Mouse (Mus musculus): ENCODE measurements at regions not wholly inside any gene's neighbourhood (a gene's known extent, or its start where the extent isn't known, plus 50 kb on each side); places are given as distances from the start of the nearest gene placed in this dataset.
"Not testable (repeated sequence)": the region's sequence is repeated elsewhere in the genome, so short reads cannot be mapped to it uniquely, and the experiment has no call there.

- TF ChIP-seq CTCF (IDR thresholded peaks at IDR 0.05; ENCODE audit: borderline replicate concordance, insufficient read depth, low read depth, low read length) (no peak), POLR2A (IDR thresholded peaks at IDR 0.05; ENCODE audit: borderline replicate concordance, insufficient read depth, low read length) (no peak)
- Histone ChIP-seq H3K27ac (ENCODE audit: insufficient read depth, low read length) (no peak overlapping the region), H3K4me3 (replicated peaks; ENCODE audit: insufficient read depth, low read depth, low read length) (no peak overlapping the region), H3K4me1 (ENCODE audit: control insufficient read depth, insufficient read depth, low read length) (no peaks in the 10 kb centered on the region), H3K27me3 (ENCODE audit: control insufficient read depth, insufficient read depth, low read length) (no peaks in the 10 kb centered on the region)
- DNase-seq = no peak
- 52% methylated on average over 3 of the region's 3 CpGs for WGBS
Observed at GRCm38 (mm10) chr15:25225431-25225830, 188.1 kb downstream of the Basp1 start.

- no peak overlapping the region for H3K27ac ChIP-seq (ENCODE audit: insufficient read depth, low read length)
- no peak overlapping the region for H3K4me3 ChIP-seq (replicated peaks; ENCODE audit: insufficient read depth, low read depth, low read length)
- no peaks in the 10 kb centered on the region for H3K4me1 ChIP-seq (ENCODE audit: control insufficient read depth, insufficient read depth, low read length)
- WGBS = 91% methylated on average over 4 of the region's 4 CpGs
- H3K27me3 ChIP-seq (ENCODE audit: control insufficient read depth, insufficient read depth, low read length) = no peaks in the 10 kb centered on the region
- TF ChIP-seq CTCF (IDR thresholded peaks at IDR 0.05; ENCODE audit: borderline replicate concordance, insufficient read depth, low read depth, low read length) = no peak
- no peak for TF ChIP-seq POLR2A (IDR thresholded peaks at IDR 0.05; ENCODE audit: borderline replicate concordance, insufficient read depth, low read length)
- no peak for DNase-seq
Observed at GRCm38 (mm10) chr15:25221749-25222148, 191.8 kb downstream of the Basp1 start.

- TF ChIP-seq CTCF (IDR thresholded peaks at IDR 0.05; ENCODE audit: borderline replicate concordance, insufficient read depth, low read depth, low read length) (no peak), POLR2A (IDR thresholded peaks at IDR 0.05; ENCODE audit: borderline replicate concordance, insufficient read depth, low read length) (no peak)
- no peaks in the 10 kb centered on the region for H3K27me3 ChIP-seq (ENCODE audit: control insufficient read depth, insufficient read depth, low read length)
- 95% methylated on average over 1 of the region's 1 CpGs for WGBS
Observed at GRCm38 (mm10) chr15:25216375-25216774, 197.2 kb downstream of the Basp1 start.

GRCm38 (mm10) chr15:25202097-25202496 is 211.5 kb downstream of the Basp1 start:
- Histone ChIP-seq H3K27ac (ENCODE audit: insufficient read depth, low read length) (no peak overlapping the region), H3K4me3 (replicated peaks; ENCODE audit: insufficient read depth, low read depth, low read length) (no peak overlapping the region), H3K4me1 (ENCODE audit: control insufficient read depth, insufficient read depth, low read length) (no peaks in the 10 kb centered on the region), H3K27me3 (ENCODE audit: control insufficient read depth, insufficient read depth, low read length) (no peaks in the 10 kb centered on the region; the same call in 1 of the 2 replicates)
- no peak for DNase-seq
- no peak for TF ChIP-seq CTCF (IDR thresholded peaks at IDR 0.05; ENCODE audit: borderline replicate concordance, insufficient read depth, low read depth, low read length)
- no peak for TF ChIP-seq POLR2A (IDR thresholded peaks at IDR 0.05; ENCODE audit: borderline replicate concordance, insufficient read depth, low read length)
- WGBS = 94% methylated on average over 3 of the region's 3 CpGs

More at GRCm38 (mm10) chr15:25216375-25216774, 197.2 kb downstream of the Basp1 start:
- no peak for DNase-seq
- Histone ChIP-seq H3K4me3 (replicated peaks; ENCODE audit: insufficient read depth, low read depth, low read length) (no peak overlapping the region), H3K27ac (ENCODE audit: insufficient read depth, low read length) (no peak overlapping the region), H3K4me1 (ENCODE audit: control insufficient read depth, insufficient read depth, low read length) (no peaks in the 10 kb centered on the region)

- WGBS = 94% methylated on average over 23 of the region's 23 CpGs
- not testable (repeated sequence) for DNase-seq; H3K4me1 ChIP-seq (ENCODE audit: control insufficient read depth, insufficient read depth, low read length)
Observed at GRCm38 (mm10) chr15:25200249-25200648, 213.3 kb downstream of the Basp1 start.

GRCm38 (mm10) chr15:25187881-25188326 is 225.7 kb downstream of the Basp1 start:
- H3K27me3 ChIP-seq (ENCODE audit: control insufficient read depth, insufficient read depth, low read length) = no peaks in the 10 kb centered on the region
- no peak for TF ChIP-seq CTCF (IDR thresholded peaks at IDR 0.05; ENCODE audit: borderline replicate concordance, insufficient read depth, low read depth, low read length)
- no peak for TF ChIP-seq POLR2A (IDR thresholded peaks at IDR 0.05; ENCODE audit: borderline replicate concordance, insufficient read depth, low read length)
- WGBS = 22% methylated on average over 2 of the region's 2 CpGs
- DNase-seq = no peak
- no peaks in the 10 kb centered on the region for H3K4me1 ChIP-seq (ENCODE audit: control insufficient read depth, insufficient read depth, low read length)
- H3K27ac ChIP-seq (ENCODE audit: insufficient read depth, low read length) = no peak overlapping the region
- H3K4me3 ChIP-seq (replicated peaks; ENCODE audit: insufficient read depth, low read depth, low read length) = no peak overlapping the region

More at GRCm38 (mm10) chr15:25200249-25200648, 213.3 kb downstream of the Basp1 start:
- not testable (repeated sequence) for H3K27me3 ChIP-seq (ENCODE audit: control insufficient read depth, insufficient read depth, low read length); H3K27ac ChIP-seq (ENCODE audit: insufficient read depth, low read length); H3K4me3 ChIP-seq (replicated peaks; ENCODE audit: insufficient read depth, low read depth, low read length)

- Histone ChIP-seq H3K27me3 (ENCODE audit: control insufficient read depth, insufficient read depth, low read length) (no peaks in the 10 kb centered on the region), H3K27ac (ENCODE audit: insufficient read depth, low read length) (no peak overlapping the region)
Observed at GRCm38 (mm10) chr15:25172755-25173154, 240.8 kb downstream of the Basp1 start.

GRCm38 (mm10) chr15:25146371-25146770 is 267.2 kb downstream of the Basp1 start:
- WGBS = 95% methylated on average over 1 of the region's 1 CpGs
- Histone ChIP-seq H3K4me1 (ENCODE audit: control insufficient read depth, insufficient read depth, low read length) (no peaks in the 10 kb centered on the region), H3K4me3 (replicated peaks; ENCODE audit: insufficient read depth, low read depth, low read length) (no peak overlapping the region), H3K27me3 (ENCODE audit: control insufficient read depth, insufficient read depth, low read length) (no peaks in the 10 kb centered on the region), H3K27ac (ENCODE audit: insufficient read depth, low read length) (no peak overlapping the region)
- no peak for TF ChIP-seq CTCF (IDR thresholded peaks at IDR 0.05; ENCODE audit: borderline replicate concordance, insufficient read depth, low read depth, low read length)
- TF ChIP-seq POLR2A (IDR thresholded peaks at IDR 0.05; ENCODE audit: borderline replicate concordance, insufficient read depth, low read length) = no peak
- DNase-seq = no peak

More at GRCm38 (mm10) chr15:25172755-25173154, 240.8 kb downstream of the Basp1 start:
- 92% methylated on average over 6 of the region's 6 CpGs for WGBS
- DNase-seq = no peak
- Histone ChIP-seq H3K4me1 (ENCODE audit: control insufficient read depth, insufficient read depth, low read length) (no peaks in the 10 kb centered on the region), H3K4me3 (replicated peaks; ENCODE audit: insufficient read depth, low read depth, low read length) (no peak overlapping the region)
- TF ChIP-seq POLR2A (IDR thresholded peaks at IDR 0.05; ENCODE audit: borderline replicate concordance, insufficient read depth, low read length) (no peak), CTCF (IDR thresholded peaks at IDR 0.05; ENCODE audit: borderline replicate concordance, insufficient read depth, low read depth, low read length) (no peak)
